Mouse (Mus musculus) intestine, embryonic 14.5 days (tissue): ENCODE data around the gene B3gat3. TPM values are rescaled to one million over a fixed set of nuclear protein-coding genes. Genes with fewer than 3 reads are reported as not detected.
A peak's percentile ranks its signal among the peaks of the same experiment; 100 is the strongest.
"Not testable (repeated sequence)": the region's sequence is repeated elsewhere in the genome, so short reads cannot be mapped to it uniquely, and the experiment has no call there.

ENCODE experiments used
- ATAC-seq: fragments of 200-750 bp; cut with Nextera tagmentation; replicated peaks from 2 replicates; pipeline ENCODE4 v1.8.0; 2017; ENCODE audit warnings: low read depth, moderate number of reproducible peaks, moderate TSS enrichment, moderate library complexity; ENCODE audit not compliant: low FRiP score, low TSS enrichment
- DNase-seq: peaks from one replicate; pipeline ENCODE4 v3.0.0-alpha.2; 2018; ENCODE audit warnings: low spot score
- H3K27ac ChIP-seq: fragments of 300-500 bp; sonication (generic); 2 replicates; pipeline ENCODE4 v1.5.1; 2014; ENCODE audit warnings: low read depth, mild to moderate bottlenecking, control low read depth
- H3K27me3 ChIP-seq: fragments of 300-500 bp; sonication (generic); replicated peaks from 2 replicates; pipeline ENCODE4 v1.6.1; 2014; ENCODE audit warnings: low read length, control low read depth; ENCODE audit not compliant: control insufficient read depth, insufficient read depth
- H3K36me3 ChIP-seq: fragments of 300-500 bp; sonication (generic); 2 replicates; pipeline ENCODE4 v1.6.1; 2014; ENCODE audit warnings: low read length, control low read depth; ENCODE audit not compliant: control insufficient read depth, insufficient read depth
- H3K4me1 ChIP-seq: fragments of 300-500 bp; sonication (generic); replicated peaks from 2 replicates; pipeline ENCODE4 v1.6.1; 2014; ENCODE audit warnings: low read length, control low read depth, mixed read lengths; ENCODE audit not compliant: control insufficient read depth, insufficient read depth
- H3K4me2 ChIP-seq: fragments of 300-500 bp; sonication (generic); 2 replicates; pipeline ENCODE4 v1.6.1; 2014; ENCODE audit warnings: low read length
- H3K4me3 ChIP-seq: fragments of 300-500 bp; sonication (generic); 2 replicates; pipeline ENCODE4 v1.5.1; 2014; ENCODE audit warnings: low read depth, low read length, control low read depth, mixed read lengths
- H3K9ac ChIP-seq: fragments of 300-500 bp; sonication (generic); 2 replicates; pipeline ENCODE4 v1.6.1; 2014; ENCODE audit warnings: mild to moderate bottlenecking, low read length
- H3K9me3 ChIP-seq: fragments of 300-500 bp; sonication (generic); 2 replicates; pipeline ENCODE4 v1.6.1; 2016; ENCODE audit warnings: low read length, control low read depth; ENCODE audit not compliant: control insufficient read depth
- WGBS: fragments of 180-500 bp; shearing (Covaris S2); extraction: QIAGEN DNeasy Blood & Tissue Kit; methylation state at CpG from one replicate; pipeline ENCODE4 v1.1.7; 2014; 5-methylcytosine and 5-hydroxymethylcytosine counted together
- polyA plus RNA-seq: library from polyadenylated mRNA; unstranded; fragments of >200 nt; fragmentation: Nextera tagmentation; extraction: Ambion mirVana; gene quantifications from 2 replicates; pipeline ENCODE4 v1.2.1, GENCODE M21; 2014

B3gat3 gene
- polyA plus RNA-seq, 1 experiment from 2014 or later, result 35.7 TPM

DNA sequence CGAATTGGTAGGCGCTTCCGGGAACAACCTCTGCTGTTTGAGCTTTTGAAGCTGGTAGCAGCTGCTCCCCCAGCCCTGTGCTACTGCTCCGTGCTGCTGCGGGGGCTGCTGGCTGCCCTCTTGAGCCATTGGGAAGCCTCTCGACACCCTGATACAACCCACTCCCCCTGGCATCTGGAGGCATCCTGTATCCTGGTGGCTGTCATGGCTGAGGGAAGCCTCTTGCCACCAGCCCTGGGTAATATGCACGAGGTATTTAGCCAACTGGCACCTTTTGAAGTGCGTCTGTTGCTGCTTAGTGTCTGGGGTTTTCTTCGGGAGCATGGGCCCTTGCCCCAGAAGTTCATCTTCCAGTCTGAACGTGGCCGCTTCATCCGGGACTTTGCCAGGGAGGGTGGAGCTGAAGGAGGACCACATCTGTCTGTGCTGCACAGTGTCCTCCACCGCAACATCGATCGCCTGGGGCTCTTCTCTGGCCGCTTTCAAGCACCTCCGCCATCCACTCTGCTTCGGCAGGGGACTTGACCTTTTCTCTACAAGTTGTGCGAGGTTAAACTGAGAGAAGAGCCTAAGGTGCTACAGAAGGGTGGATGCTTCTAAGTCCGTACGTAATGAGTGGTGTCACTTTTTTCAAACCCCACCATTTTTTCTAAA, 22.8 kb upstream of the B3gat3 start:
- H3K36me3 ChIP-seq, result peaks cover 33% of the 10 kb centered on the region
- H3K4me3 ChIP-seq, result peak overlapping the region; percentile 96
- peak overlapping the region; percentile 58 for H3K4me2 ChIP-seq
- peaks cover 21% of the 10 kb centered on the region for H3K4me1 ChIP-seq
- H3K27ac ChIP-seq, result peak overlapping the region; percentile 84
- peak; percentile 30 for ATAC-seq
- peak overlapping the region; percentile 97 for H3K9ac ChIP-seq
- not testable (repeated sequence) for H3K9me3 ChIP-seq, H3K27me3 ChIP-seq
- DNase-seq, result peak; percentile 66
- WGBS, result 25% methylated on average over 21 of the region's 21 CpGs

DNA sequence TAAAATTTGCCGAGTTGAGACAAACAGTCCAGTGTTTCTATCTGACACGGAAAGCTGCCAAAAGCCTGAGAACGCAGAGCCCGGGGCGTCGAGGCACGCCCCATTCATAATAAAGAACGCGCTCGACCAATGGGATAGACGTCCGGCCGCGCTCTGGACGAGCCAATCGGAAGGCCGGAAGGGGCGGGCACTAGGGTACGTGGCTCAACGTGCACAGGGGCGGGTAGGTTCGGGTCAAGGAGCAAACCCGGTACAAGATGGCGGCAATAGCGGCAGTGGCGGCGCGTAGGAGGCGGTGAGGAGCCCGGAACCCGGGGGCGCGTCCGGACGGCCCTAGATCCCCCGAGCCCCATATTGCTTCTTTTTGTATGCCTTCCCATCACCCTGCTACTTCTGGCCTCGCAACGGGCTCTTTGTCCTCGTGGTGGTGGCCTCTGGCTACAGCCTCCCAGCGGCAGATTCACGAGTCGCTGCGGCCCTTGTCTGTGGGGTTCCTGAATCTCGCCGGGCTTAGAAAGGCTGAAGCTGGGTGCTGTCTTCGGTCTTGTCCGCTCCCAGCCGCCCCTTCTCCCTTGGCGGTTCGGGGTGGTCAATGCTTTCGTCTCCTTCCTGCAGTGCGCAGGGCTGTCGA, 22.2 kb upstream of the B3gat3 start, which contains the start of gene Ganab:
Gene Ganab (plus strand): TSS at position 207 of the 631 bp plus-strand sequence.
- ATAC-seq, result peak; percentile 98
- Histone ChIP-seq H3K27ac (peak within 1 kb of the TSS; percentile 84), H3K9ac (peak within 1 kb of the TSS; percentile 97), H3K4me3 (peak within 1 kb of the TSS; percentile 96), H3K36me3 (peaks cover 37% of the 10 kb centered on the region), H3K4me1 (peaks cover 21% of the 10 kb centered on the region), H3K27me3 (no peaks in the 10 kb centered on the region), H3K9me3 (no peaks in the 10 kb centered on the region), H3K4me2 (peak within 1 kb of the TSS; percentile 85)
- peak; percentile 95 for DNase-seq
- under 1% methylated on average over 53 of the region's 53 CpGs for WGBS

DNA sequence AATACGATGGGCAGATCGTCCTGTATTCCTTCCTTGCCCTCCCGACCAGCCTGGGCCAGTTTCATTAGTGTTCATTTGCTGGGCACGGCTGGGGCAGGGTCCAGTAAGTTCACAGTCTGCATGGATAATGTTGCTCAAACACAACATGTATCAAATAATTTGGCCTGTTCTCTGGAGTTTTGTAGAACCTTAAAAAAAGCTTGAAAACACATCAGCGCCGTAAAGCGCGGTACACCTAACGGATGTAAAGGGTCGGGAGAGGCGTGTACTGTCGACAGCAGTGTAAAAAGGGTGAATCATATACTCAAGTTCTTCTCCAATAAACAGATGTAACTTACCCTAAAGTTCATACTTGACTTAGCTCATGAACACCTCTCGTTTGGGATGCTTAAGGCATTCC, 21.6 kb upstream of the B3gat3 start:
- no peak for DNase-seq
- peaks cover 43% of the 10 kb centered on the region for H3K36me3 ChIP-seq
- 4% methylated on average over 13 of the region's 13 CpGs for whole genome bisulfite sequencing

GRCm38 (mm10) chr19:8899079-8899478, 21.1 kb upstream of the B3gat3 start:
- WGBS, result 39% methylated on average over 3 of the region's 3 CpGs

More for the DNA sequence above, 21.6 kb upstream of the B3gat3 start:
- Histone ChIP-seq H3K4me3 (peak overlapping the region; percentile 96), H3K4me2 (peak overlapping the region; percentile 85), H3K27ac (peak overlapping the region; percentile 84), H3K27me3 (no peaks in the 10 kb centered on the region), H3K4me1 (peaks cover 21% of the 10 kb centered on the region), H3K9ac (peak overlapping the region; percentile 97), H3K9me3 (no peaks in the 10 kb centered on the region)
- ATAC-seq, result no peak

DNA sequence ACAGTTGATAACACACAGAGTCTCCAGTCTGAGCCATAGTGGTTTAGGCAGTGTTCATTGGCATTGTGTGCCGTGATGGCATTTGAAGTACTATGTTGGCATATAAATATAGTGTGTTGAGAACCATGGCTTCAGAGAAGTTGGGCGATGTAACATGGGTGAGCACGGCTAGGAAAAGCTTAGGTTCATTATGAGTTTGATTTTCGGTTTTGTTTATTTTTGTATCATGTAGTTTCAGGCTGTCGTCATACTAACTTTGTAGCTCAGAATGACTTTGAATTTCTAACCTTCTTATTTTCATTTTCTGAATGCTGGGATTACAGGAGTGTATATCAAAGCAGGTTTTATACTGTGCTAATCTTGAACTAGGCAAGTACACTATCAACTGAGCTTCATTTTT, 16.8 kb upstream of the B3gat3 start:
- H3K36me3 ChIP-seq, result peaks cover 63% of the 10 kb centered on the region
- WGBS, result 95% methylated on average over 5 of the region's 5 CpGs
- ATAC-seq, result no peak

More at GRCm38 (mm10) chr19:8899079-8899478, 21.1 kb upstream of the B3gat3 start:
- 0 out of 2 replicates have a peak overlapping the region, but pooled peaks have one; percentile 0 for H3K27ac ChIP-seq
- no peaks in the 10 kb centered on the region for H3K9me3 ChIP-seq
- ATAC-seq (no peak), DNase-seq (no peak)
- H3K9ac ChIP-seq, result peak overlapping the region; percentile 97
- no peaks in the 10 kb centered on the region for H3K27me3 ChIP-seq
- H3K4me2 ChIP-seq, result peak overlapping the region; percentile 85
- peaks cover 21% of the 10 kb centered on the region for H3K4me1 ChIP-seq
- peaks cover 47% of the 10 kb centered on the region for H3K36me3 ChIP-seq
- H3K4me3 ChIP-seq, result peak overlapping the region; percentile 96

DNA sequence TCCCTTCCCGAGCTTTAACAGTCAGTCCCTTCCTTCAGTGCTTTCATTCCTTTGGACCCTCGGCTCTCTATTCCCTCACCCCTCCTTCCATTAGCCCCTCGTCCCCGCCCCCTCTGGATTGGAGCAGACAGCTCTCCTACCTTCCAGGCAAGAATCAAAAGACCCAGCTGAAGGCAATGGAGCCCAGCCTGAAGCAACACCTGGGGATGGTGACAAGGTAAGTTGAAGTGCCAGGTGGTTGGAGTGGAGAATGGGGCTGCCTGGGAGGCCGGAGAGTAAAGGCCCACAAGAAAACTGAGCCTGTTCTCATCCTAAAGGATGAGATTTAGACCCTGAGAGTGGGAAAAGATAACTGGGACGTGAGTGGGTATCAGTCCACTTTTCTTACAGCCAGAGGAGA, 11.6 kb upstream of the B3gat3 start:
- Histone ChIP-seq H3K4me3 (no peak overlapping the region), H3K9me3 (no peaks in the 10 kb centered on the region), H3K36me3 (peaks cover 97% of the 10 kb centered on the region), H3K4me1 (no peaks in the 10 kb centered on the region), H3K4me2 (no peak overlapping the region), H3K9ac (no peak overlapping the region), H3K27me3 (no peaks in the 10 kb centered on the region), H3K27ac (no peak overlapping the region)
- no peak for ATAC-seq
- DNase-seq, result no peak
- WGBS, result 90% methylated on average over 6 of the region's 6 CpGs

More for the DNA sequence above, 16.8 kb upstream of the B3gat3 start:
- no peaks in the 10 kb centered on the region for H3K9me3 ChIP-seq
- no peak overlapping the region for H3K4me3 ChIP-seq
- H3K4me2 ChIP-seq, result no peak overlapping the region
- no peaks in the 10 kb centered on the region for H3K27me3 ChIP-seq
- H3K4me1 ChIP-seq, result peaks cover 12% of the 10 kb centered on the region
- no peak overlapping the region for H3K9ac ChIP-seq
- no peak overlapping the region for H3K27ac ChIP-seq
- DNase-seq, result no peak

GRCm38 (mm10) chr19:8911810-8912209, 8.4 kb upstream of the B3gat3 start:
- WGBS, result 93% methylated on average over 5 of the region's 5 CpGs
- Histone ChIP-seq H3K9me3 (no peaks in the 10 kb centered on the region), H3K4me2 (no peak overlapping the region), H3K4me1 (no peaks in the 10 kb centered on the region), H3K27me3 (no peaks in the 10 kb centered on the region), H3K27ac (no peak overlapping the region), H3K4me3 (no peak overlapping the region), H3K36me3 (peaks cover 100% of the 10 kb centered on the region), H3K9ac (no peak overlapping the region)
- ATAC-seq, result no peak
- no peak for DNase-seq

DNA sequence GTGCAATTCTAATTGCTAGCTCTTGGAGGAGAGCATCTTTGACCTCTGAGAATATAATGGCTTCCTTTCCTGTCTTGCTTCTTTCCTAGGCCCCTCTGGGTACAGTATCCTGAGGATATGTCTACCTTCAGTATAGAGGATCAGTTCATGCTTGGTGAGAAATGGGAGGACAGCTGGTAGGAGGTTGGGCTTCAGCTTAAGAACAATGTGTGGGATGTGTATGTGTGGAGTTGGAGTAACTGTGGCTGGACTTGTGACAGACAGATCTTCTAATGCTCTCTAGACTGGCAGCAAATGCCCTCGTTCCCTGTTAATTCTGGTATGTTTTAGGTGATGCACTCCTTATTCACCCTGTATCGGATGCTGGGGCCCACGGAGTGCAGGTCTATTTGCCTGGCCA, 6.0 kb upstream of the B3gat3 start:
- 95% methylated on average over 3 of the region's 3 CpGs for WGBS
- H3K9me3 ChIP-seq, result no peaks in the 10 kb centered on the region
- ATAC-seq, result no peak
- H3K4me3 ChIP-seq, result no peak overlapping the region
- H3K4me1 ChIP-seq, result no peaks in the 10 kb centered on the region
- H3K27me3 ChIP-seq, result no peaks in the 10 kb centered on the region
- no peak overlapping the region for H3K27ac ChIP-seq
- no peak for DNase-seq
- H3K36me3 ChIP-seq, result peaks cover 81% of the 10 kb centered on the region
- H3K4me2 ChIP-seq, result no peak overlapping the region
- no peak overlapping the region for H3K9ac ChIP-seq
